Mouse (Mus musculus): ENCODE results near the gene Tshz3.

DNA sequence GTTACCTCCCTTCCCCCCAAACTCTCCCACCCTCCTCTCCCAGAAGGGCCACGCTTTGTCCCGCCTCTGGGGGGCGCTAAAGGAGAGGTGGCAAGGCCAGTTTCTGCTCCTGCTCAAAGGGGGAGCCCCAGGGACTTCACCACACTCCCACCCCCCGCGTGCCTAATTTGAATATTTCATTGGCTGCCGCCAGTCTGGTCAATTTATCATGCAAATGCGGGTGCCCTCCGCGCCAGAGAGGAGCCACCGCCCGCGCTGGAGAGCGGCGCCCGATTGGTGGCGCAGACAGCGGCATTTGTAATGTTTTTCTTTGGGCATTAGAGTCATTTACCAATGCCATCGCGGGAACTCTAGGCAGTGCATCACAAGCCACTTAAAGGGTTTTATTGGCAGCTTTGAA lies 7.4 kb upstream of the Tshz3 start:
- no peak for TF ChIP-seq CTCF (IDR thresholded peaks at IDR 0.05; ENCODE audit: low read depth, low read length)
- TF ChIP-seq POLR2AphosphoS5 (IDR thresholded peaks at IDR 0.05; ENCODE audit: insufficient replicate concordance, low read depth, low read length) = no peak
- no peak for TF ChIP-seq TAL1 (conservative IDR thresholded peaks at IDR 0.05; ENCODE audit: low read depth, low read length)
- TF ChIP-seq GATA1 (IDR thresholded peaks at IDR 0.05; ENCODE audit: borderline replicate concordance, low read length) = no peak
- TF ChIP-seq GATA2 (IDR thresholded peaks at IDR 0.05; ENCODE audit: borderline replicate concordance, low read depth, low read length) = no peak
